Mouse (Mus musculus) hematopoietic stem cell, adult 5-6 weeks (primary cell): ENCODE results near the gene 6030408B16Rik. TPM values are rescaled to one million over a fixed set of nuclear protein-coding genes. Genes with fewer than 3 reads are reported as not detected.
"Not testable (repeated sequence)": the region's sequence is repeated elsewhere in the genome, so short reads cannot be mapped to it uniquely, and the experiment has no call there.

Experiments
- ATAC-seq, 2 experiments: fragments of 125-278 bp in 1 of 2; replicated peaks in 1 of 2; 2 replicates each; pipeline ENCODE4 v1.8.0; 2016 to 2017; ENCODE audit warnings: inconsistent platforms in 2 of 2, mild to moderate bottlenecking in 2 of 2, moderate number of reproducible peaks in 2 of 2, low read depth in 1 of 2, moderate TSS enrichment in 1 of 2; ENCODE audit not compliant: low FRiP score in 2 of 2, poor library complexity in 2 of 2, severe bottlenecking in 2 of 2, insufficient read depth in 1 of 2, low TSS enrichment in 1 of 2
- total RNA-seq: library from RNA; stranded (forward); fragments of 172-1452, 232-1000 nt; gene quantifications from 2 replicates; pipeline ENCODE4 v1.2.3, GENCODE M21; 2017

The 6030408B16Rik gene
- total RNA-seq, 1 experiment from 2014 or later = not detected

DNA sequence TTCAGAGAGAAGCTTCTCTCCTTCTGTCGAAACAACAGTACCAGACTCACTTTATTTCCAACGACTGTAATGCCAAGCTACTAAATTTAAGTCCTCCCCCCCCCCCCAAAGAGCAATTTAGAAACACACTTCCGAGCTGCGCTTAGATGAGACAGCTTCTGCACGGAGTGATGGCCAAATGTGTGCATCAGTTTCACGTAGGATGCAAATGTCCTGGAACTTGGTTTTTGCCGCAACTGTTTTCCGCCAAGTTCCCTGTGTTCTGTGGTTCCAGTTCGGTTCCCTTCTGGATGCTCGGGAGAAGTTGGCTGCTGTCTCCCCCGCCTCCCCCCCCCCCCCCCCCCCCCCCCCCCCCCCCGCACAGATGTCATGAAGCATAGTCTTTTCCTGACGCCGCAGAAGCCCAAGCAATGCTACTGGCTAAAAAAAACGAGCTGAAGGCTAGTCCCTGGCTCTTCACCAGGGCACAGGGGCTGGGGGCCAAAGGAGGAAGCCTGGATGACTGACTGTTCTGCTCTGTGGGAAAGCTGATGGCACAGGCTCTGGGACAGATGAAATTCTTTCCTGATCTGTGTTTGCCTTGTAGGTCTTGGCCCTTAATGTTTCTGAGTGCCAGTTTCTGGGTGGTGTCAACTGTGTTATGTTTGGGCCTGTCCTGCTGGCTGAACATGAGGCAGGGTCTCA, 18.2 kb downstream of the 6030408B16Rik start:
- no peak for ATAC-seq

DNA sequence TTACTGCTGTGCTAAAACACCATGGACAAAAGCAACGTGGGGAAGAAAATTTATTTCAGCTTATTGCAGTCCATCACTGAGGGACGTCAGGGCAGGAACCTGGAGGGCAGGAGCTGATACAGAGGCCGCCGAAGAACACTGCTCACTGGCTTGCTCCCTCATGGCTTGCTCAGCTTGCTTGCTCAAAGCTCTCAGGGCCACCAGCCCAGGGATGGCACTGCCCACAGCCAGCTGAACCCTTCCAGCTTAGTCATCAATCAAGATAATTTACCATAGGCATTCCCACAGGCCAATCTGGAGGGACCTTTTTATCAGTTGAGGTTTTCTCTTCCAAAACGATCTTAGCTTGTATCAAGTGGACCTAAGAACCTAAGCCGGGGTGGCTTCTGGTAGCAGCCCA, 19.0 kb downstream of the 6030408B16Rik start:
- ATAC-seq = no peak

DNA sequence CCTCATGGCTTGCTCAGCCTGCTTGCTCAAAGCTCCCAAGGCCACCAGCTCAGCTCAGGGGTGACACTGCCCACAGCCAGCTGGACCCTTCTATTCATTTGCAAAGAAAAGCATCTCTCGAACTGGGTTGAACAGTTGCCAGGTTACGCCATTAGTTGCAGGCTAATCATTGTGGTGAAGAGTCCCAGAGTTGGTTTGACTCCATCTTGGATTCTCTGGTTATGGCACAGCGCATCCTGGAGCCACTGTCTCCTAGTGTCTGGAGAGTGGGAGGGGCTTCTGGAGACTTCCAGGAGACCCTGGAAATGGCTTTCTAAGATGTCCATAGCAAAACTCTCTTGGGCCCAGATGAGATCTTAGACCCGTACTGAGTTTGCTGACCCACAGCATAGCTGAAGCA, 22.4 kb downstream of the 6030408B16Rik start:
- ATAC-seq = no peak

DNA sequence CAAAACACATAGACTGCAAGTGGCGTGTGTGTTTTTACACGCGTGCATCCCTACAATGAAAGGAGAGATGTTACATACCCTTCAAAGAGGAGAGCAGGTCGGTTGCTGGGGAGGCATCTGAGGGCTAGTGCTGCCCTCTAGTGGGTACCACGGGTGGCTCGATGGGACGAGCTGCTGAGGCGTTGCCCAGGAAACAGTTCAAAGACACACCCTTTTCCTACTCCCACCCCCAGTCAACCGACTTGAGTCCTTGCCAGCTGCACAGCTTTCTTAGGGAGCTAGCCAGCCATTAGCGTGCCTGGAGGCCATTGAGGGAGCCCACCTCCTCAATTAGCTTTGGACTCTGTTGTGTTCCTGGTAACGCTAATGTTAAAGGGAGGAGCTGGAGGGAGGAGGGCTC, 22.8 kb downstream of the 6030408B16Rik start:
- ATAC-seq = peak; percentile 70 to 78

DNA sequence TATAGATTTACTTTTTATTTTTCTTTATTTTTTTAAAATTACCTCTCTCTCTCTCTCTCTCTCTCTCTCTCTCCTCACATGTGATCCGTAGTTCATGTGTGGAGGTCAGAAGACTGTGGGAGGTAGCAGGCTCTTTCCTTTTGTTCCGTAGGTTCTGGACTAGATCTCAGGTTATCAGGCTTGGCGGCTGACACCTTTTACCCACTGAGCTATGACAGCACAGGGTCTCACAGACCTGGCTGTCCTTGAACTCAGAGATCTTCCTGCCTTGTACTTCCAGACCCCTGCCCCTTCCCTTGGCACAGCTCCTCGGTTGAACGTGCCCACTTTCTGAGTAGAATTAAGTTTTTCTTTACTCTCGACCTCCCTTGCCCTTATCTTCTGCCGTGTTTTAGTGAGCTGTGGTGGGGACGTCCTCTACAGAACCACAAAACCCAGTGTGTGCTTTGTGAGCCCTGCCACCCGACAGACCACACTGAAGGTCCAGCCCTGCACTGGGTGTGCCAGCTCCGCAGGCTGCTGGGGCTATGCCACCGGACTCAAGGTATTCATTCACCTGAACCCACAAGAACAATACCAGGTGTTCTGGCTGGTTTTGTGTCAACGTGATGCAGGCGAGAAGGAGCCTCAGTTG, 23.4 kb downstream of the 6030408B16Rik start:
- no peak for ATAC-seq

DNA sequence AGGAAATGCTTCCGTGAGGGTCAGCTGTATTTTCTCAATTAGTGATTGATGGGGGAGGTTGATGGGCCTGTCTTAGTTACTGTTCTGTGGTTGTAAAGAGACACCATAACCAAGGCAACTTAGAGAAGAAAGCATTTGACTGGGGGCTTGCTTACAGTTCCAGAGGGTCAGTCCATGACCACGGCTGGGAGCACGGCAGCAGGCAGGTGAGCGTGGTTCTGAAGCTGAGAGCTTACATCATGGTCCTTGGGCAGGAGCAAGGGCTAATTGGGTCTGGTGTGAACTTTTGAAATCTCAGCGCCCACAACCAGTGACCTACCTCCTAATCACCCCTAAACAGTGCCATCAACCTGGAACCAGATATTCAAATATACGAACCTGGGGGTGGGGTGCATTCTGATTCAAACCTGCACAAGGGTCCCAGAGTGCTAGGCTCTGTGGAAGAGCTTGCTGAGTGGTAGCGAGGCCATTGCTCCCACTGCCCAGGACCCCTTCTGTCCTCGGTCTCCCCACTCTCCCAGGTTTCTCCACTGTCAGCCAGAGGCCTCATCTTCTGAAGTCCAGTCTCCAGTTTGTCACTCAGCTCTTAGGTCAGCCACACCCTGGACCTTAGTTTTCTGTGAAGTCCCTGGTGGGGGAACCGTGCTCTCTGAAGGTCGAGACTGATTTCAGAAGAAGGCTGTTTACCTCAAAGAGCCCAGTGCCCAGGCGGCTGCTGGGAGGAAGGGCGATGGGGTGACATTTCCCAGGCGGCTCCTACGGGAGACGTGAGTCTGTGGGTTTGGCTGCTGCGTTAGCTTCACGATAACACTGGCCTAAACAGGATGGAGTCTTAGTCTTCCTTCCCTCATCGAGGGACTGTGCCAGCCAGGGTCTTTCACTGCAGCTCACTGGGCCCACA, 24.2 kb downstream of the 6030408B16Rik start:
- peak in 1 of 2 experiments; percentile 1; a peak in 1 of 4 replicates for ATAC-seq

DNA sequence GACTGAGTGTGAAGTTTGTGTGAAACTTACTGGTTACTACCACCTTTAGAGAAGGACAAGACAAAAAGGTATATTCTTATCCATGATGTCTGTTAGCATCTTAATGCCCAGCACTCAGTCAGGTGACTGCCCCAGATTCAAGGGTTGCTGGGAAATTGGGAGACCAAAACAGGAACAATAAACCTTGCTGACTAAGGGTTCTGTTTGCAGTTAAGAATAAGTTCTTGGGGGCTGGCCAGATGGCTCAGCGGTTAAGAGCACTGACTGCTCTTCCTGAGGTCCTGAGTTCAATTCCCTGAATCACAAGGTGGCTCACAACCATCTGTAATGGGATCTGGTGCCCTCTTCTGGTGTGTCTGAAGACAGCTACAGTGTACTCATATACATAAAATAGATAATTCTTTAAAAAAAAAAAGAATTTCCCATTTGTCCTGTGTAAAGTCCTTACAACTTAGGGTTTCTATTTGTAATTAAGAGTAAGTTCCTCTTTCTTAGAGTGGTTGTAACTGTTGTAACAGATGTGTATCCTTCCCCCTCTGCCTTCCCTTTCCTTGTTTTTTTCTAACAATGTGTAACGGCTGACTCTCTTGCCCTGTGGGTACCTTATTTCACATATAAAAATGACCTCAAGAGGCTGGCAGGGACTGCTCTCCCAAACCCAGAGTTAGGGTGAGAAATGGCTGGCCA, 24.9 kb downstream of the 6030408B16Rik start:
- ATAC-seq = peak; percentile 29 to 36; a peak in 3 of 4 replicates

DNA sequence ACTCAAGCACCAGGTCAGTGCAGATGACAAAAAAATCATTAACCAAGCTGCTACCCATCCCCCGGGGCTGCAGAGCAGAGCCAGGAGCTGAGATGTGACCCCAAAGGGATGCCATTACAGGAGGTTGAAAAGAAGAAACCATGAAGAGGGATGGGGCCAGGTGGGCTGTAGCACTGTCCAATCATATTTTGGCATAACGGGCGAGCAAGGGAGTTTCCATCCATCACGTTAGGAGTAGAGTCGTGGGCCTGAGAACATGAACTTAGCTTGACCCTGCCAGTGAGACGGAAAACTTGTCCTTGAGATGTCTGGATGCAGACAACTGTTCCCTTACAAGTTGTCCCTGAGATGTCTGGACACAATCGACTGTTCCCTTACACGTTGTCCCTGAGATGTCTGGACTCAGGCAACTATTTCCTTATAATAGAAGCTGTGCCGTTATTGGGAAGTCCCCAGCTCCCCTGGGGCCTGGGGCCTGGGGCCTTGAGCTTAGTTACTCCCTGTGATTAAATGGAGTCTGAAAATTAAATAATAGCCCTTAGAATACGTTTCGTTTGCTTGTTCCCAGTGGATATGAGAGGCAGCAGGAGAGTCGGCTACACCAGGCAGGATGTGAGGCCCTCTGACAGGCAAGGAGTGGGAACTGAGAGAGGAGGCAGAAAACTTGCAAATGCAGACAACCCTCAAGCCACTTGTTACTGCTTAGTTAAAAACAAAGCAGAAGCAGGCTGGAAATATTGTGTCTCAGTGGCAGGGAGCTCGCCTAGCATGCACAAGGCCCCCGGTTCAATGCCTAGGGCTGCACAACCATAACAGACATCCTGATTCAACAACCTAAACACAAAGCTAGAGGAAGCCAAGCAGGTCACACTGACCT, 26.1 kb downstream of the 6030408B16Rik start:
- no peak for ATAC-seq

DNA sequence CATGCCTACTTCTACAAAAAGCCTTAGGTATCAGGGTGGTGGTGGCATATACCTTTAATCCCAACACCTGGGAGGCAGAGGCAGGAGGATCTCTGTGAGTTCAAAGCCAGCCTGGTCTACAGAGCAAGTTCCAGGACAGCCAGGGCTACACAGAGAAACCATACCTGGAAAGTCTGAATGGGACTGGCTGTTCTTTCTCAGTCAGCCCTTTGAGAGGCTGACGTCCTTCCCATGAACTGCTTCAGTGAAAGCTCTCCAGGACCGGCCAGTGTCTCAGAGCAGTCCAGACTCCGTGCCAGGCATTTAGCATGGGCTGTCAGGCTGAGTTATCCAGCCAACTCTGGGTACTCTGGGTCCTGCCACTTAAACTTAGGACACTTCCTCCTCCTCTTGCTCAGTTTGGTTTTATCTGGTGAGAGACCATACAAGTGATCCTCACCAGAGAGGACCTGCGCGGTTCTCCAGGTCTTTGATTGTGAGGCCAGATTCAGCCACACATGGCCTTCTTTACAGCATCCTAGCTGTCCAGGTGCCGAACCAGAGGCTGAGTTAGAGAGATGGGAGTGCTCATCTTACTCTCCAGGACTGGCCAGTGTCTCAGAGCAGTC, 27.1 kb downstream of the 6030408B16Rik start:
- no peak for ATAC-seq

DNA sequence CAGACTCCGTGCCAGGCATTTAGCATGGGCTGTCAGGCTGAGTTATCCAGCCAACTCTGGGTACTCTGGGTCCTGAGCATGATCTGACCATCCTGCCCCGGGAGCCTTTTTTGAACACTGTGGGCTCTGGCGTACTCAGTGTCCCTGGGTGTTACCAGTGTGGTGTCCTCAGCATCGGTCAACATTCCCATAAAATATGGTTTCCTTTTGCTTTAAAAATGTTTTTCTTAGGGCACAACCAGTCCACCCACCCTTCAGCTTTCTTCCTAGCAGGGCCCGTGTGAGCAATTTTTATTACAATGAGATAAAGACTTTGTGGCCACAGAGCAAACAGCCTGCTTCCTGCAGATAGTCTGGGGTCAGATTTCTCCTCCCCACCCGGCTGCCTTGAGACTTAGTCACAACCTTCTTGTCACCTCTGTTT, 27.6 kb downstream of the 6030408B16Rik start:
- peak; percentile 57 to 70 for ATAC-seq

DNA sequence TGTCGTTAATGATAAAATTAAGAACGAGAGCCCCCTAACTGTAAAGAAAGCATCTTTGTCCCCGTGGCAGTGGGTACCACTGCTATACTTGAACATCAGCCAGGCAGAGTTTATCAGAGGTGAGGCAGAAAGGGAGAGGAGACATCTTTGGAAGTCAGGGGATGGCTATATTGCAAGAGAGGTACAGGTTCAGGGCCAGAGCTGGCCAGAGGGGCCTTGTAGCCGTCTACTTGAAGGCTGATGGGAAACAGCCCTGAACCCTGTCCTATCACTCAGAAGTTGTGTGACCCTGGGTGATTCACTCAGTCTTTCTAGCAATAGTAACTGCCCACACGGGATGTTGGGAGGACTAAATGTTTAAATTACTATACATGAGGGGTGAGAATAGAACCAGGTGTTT, 28.1 kb downstream of the 6030408B16Rik start:
- ATAC-seq = no peak

DNA sequence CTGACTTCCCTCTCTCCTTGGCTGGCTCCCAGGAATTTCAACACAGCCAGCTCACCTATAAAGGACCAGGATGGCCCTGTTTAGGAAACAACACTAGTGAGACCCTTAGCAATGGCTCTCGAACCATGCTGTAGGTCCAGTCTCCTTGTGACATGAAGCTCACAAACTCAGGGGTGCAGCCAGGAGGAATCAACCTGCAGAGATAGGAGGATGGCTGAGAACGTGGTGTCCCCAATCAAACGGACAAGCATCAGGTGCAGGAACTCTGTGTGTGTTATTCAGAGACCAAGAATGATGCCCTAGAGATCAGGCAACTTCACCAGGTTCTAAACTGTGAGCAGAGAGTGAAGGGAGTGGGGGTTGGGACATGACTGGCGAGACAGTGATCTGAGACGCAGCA, 29.1 kb downstream of the 6030408B16Rik start:
- no peak for ATAC-seq

DNA sequence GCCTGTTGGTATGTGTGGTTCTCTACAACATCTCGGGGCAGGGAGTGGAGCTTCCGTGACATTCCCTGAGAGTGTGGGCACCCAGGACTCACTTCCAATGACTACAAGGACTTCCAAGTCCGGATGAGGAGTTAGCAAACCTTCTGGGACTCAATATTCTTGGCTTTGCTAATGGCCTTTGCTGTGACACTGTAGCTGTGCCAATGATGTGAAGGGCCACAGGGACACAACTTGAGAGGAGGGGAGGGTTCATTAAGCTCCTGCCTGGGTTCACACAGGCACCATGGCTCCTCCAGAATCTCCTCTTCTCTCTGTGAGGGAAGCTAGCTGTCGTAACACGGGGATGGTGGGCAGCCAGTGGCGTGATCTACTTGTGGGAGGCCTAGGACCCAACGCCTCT, 29.6 kb downstream of the 6030408B16Rik start:
- no peak for ATAC-seq

DNA sequence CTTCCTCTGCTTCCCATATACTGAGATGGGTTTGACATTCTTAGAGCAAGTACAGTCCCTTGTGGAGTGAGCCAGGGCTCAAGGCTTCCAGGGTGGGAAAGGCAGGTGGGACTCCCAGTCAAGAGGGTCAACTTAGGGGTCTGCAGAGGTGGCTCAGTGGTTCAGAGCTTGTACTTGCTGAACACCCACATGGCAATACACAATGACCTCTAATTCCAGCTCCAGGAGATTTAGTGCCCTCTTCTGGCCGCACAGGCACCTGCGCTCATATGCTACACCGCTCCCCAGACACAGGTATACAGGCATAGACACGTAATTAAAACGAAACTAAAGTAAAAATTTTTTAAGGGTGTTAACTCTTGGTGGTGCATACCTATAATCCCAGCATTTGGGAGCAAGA, 30.5 kb downstream of the 6030408B16Rik start:
- no peak for ATAC-seq

DNA sequence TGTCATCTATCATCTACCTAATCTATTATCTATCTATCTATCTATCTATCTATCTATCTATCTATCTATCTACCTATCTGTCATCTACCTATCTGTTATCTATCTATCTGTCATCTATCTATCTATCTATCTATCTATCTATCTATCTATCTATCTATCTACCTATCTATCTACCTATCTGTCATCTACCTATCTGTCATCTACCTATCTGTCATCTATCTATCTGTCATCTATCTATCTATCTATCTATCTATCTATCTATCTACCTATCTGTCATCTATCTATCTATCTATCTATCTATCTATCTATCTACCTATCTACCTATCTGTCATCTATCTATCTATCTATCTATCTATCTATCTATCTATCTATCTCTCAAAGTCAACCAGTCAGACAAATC, 31.4 kb downstream of the 6030408B16Rik start:
- ATAC-seq = not testable (repeated sequence)

DNA sequence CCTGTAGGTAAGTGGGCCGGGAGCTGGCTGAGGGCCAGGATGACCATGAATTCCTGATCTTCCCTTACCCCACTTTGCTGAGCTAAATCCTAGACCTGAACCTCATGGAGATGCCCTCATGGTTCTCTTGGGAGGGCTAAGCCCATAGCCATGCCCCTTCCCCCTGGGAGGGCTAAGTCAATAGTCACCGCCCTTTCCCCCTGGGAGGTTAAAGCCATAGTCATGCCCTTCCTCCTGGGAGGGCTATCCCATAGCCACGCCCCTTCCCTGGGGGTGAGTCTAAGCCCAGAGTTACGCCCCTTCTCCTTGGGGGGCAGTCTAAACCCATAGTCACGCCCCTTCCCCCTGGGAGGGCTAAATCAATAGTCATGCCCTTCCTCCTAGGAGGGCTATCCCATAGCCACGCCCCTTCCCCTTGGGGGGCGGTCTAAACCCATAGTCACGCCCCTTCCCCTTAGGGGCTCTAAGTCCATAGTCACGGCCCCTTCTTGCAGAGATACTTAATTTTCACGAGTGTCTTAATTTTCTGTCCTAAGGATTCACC, 33.1 kb downstream of the 6030408B16Rik start:
- peak; percentile 34 to 54; a peak in 3 of 4 replicates for ATAC-seq
